Mouse (Mus musculus) stomach, embryonic 16.5 days (tissue): ENCODE results near the gene Slc27a4. TPM values are rescaled to one million over a fixed set of nuclear protein-coding genes. Genes with fewer than 3 reads are reported as not detected.

Source experiments
- ATAC-seq: fragments of 200-750 bp; cut with Nextera tagmentation; 2 replicates; pipeline ENCODE4 v1.8.0; 2017; ENCODE audit warnings: moderate number of reproducible peaks, moderate TSS enrichment; ENCODE audit not compliant: insufficient read depth, low FRiP score
- H3K27ac ChIP-seq: fragments of 300-500 bp; sonication (generic); 2 replicates; pipeline ENCODE4 v1.5.1; 2014; ENCODE audit warnings: low read length
- H3K27me3 ChIP-seq: fragments of 300-500 bp; sonication (generic); 2 replicates; pipeline ENCODE4 v1.6.1; 2014; ENCODE audit warnings: low read length, control low read depth, mixed read lengths; ENCODE audit not compliant: control insufficient read depth, insufficient read depth
- H3K36me3 ChIP-seq: fragments of 300-500 bp; sonication (generic); 2 replicates; pipeline ENCODE4 v1.6.1; 2014; ENCODE audit warnings: low read length; ENCODE audit not compliant: control insufficient read depth, insufficient read depth
- H3K4me1 ChIP-seq: fragments of 300-500 bp; sonication (generic); 2 replicates; pipeline ENCODE4 v1.6.1; 2014; ENCODE audit warnings: low read length, control low read depth, mixed read lengths; ENCODE audit not compliant: control insufficient read depth, insufficient read depth
- H3K4me2 ChIP-seq: fragments of 300-500 bp; sonication (generic); 2 replicates; pipeline ENCODE4 v1.6.1; 2014; ENCODE audit warnings: low read depth, low read length, mixed read lengths
- H3K4me3 ChIP-seq: fragments of 300-500 bp; sonication (generic); replicated peaks from 2 replicates; pipeline ENCODE4 v1.5.1; 2014; ENCODE audit warnings: mild to moderate bottlenecking, low read length
- H3K9ac ChIP-seq: fragments of 300-500 bp; sonication (generic); 2 replicates; pipeline ENCODE4 v1.6.1; 2014; ENCODE audit warnings: low read length
- H3K9me3 ChIP-seq: fragments of 300-500 bp; sonication (generic); replicated peaks from 2 replicates; pipeline ENCODE4 v1.6.1; 2016; ENCODE audit warnings: low read length, control low read depth; ENCODE audit not compliant: control insufficient read depth
- WGBS: fragments of 180-500 bp; shearing (Covaris S2); extraction: QIAGEN DNeasy Blood & Tissue Kit; methylation state at CpG from one replicate; pipeline ENCODE4 v1.1.7; 2014; 5-methylcytosine and 5-hydroxymethylcytosine counted together
- polyA plus RNA-seq: library from polyadenylated mRNA; unstranded; fragments of >200 nt; fragmentation: Nextera tagmentation; extraction: Ambion mirVana; gene quantifications from 2 replicates; pipeline ENCODE4 v1.2.1, GENCODE M21; 2015

Slc27a4 gene
- polyA plus RNA-seq, 1 experiment from 2014 or later, result 22.0 TPM

- no peak overlapping the region; the same call in 1 of the 2 replicates for H3K4me2 ChIP-seq
- ATAC-seq, result peak; percentile 61; the same call in 1 of the 2 replicates
- no peaks in the 10 kb centered on the region for H3K27me3 ChIP-seq
- H3K9ac ChIP-seq, result no peak overlapping the region; the same call in 1 of the 2 replicates
- peak overlapping the region; percentile 36 for H3K27ac ChIP-seq
- no peaks in the 10 kb centered on the region for H3K9me3 ChIP-seq
- 28% methylated on average over 8 of the region's 8 CpGs for WGBS
- H3K4me1 ChIP-seq, result peaks cover 14% of the 10 kb centered on the region; the same call in 1 of the 2 replicates
- H3K4me3 ChIP-seq, result peak overlapping the region; percentile 23; the same call in 1 of the 2 replicates
- H3K36me3 ChIP-seq, result 0 out of 2 replicates have a peak, but pooled peaks cover 6% of the 10 kb centered on the region
Observed at GRCm38 (mm10) chr2:29817426-29818232, 15.2 kb downstream of the Slc27a4 start.

GRCm38 (mm10) chr2:29819363-29819762, 16.9 kb downstream of the Slc27a4 start:
- H3K4me3 ChIP-seq, result no peak overlapping the region
- no peaks in the 10 kb centered on the region for H3K27me3 ChIP-seq
- H3K9me3 ChIP-seq, result no peaks in the 10 kb centered on the region
- no peaks in the 10 kb centered on the region for H3K36me3 ChIP-seq
- peaks cover 14% of the 10 kb centered on the region; the same call in 1 of the 2 replicates for H3K4me1 ChIP-seq
- WGBS, result 18% methylated on average over 2 of the region's 2 CpGs
- H3K9ac ChIP-seq, result no peak overlapping the region; the same call in 1 of the 2 replicates
- ATAC-seq, result no peak
- H3K27ac ChIP-seq, result peak overlapping the region; percentile 95
- H3K4me2 ChIP-seq, result peak overlapping the region; percentile 82; the same call in 1 of the 2 replicates

GRCm38 (mm10) chr2:29820025-29820817, 17.8 kb downstream of the Slc27a4 start, which contains the start of gene Urm1:
Urm1 (plus strand) TSS chr2:29820075.
- peak within 1 kb of the TSS; percentile 78 for H3K9ac ChIP-seq
- H3K27me3 ChIP-seq, result no peaks in the 10 kb centered on the region
- under 1% methylated on average over 35 of the region's 35 CpGs for WGBS
- peak within 1 kb of the TSS; percentile 82 for H3K4me2 ChIP-seq
- peaks cover 14% of the 10 kb centered on the region; the same call in 1 of the 2 replicates for H3K4me1 ChIP-seq
- peak; percentile 82 for ATAC-seq
- H3K4me3 ChIP-seq, result peak within 1 kb of the TSS; percentile 52
- H3K27ac ChIP-seq, result peak within 1 kb of the TSS; percentile 95
- H3K36me3 ChIP-seq, result no peaks in the 10 kb centered on the region
- no peaks in the 10 kb centered on the region for H3K9me3 ChIP-seq

GRCm38 (mm10) chr2:29826318-29826925, 24.0 kb downstream of the Slc27a4 start:
- Histone ChIP-seq H3K27ac (peak overlapping the region; percentile 97), H3K27me3 (no peaks in the 10 kb centered on the region), H3K36me3 (no peaks in the 10 kb centered on the region), H3K4me1 (peaks cover 12% of the 10 kb centered on the region), H3K9ac (peak overlapping the region; percentile 82), H3K4me3 (peak overlapping the region; percentile 98), H3K9me3 (no peaks in the 10 kb centered on the region), H3K4me2 (peak overlapping the region; percentile 66)
- 8% methylated on average over 11 of the region's 11 CpGs for WGBS
- no peak for ATAC-seq

- Histone ChIP-seq H3K9me3 (no peaks in the 10 kb centered on the region), H3K4me2 (peak overlapping the region; percentile 89), H3K27me3 (no peaks in the 10 kb centered on the region), H3K36me3 (no peaks in the 10 kb centered on the region), H3K27ac (peak overlapping the region; percentile 97), H3K4me3 (peak overlapping the region; percentile 98), H3K9ac (peak overlapping the region; percentile 86), H3K4me1 (peaks cover 12% of the 10 kb centered on the region)
- under 1% methylated on average over 48 of the region's 48 CpGs for WGBS
- peak; percentile 98 for ATAC-seq
Observed at GRCm38 (mm10) chr2:29826926-29827708, 24.7 kb downstream of the Slc27a4 start.

GRCm38 (mm10) chr2:29827709-29828024, 25.2 kb downstream of the Slc27a4 start:
- no peaks in the 10 kb centered on the region for H3K36me3 ChIP-seq
- peak overlapping the region; percentile 86 for H3K9ac ChIP-seq
- H3K4me2 ChIP-seq, result peak overlapping the region; percentile 89
- peak overlapping the region; percentile 98 for H3K4me3 ChIP-seq
- no peaks in the 10 kb centered on the region for H3K9me3 ChIP-seq
- peaks cover 12% of the 10 kb centered on the region for H3K4me1 ChIP-seq
- H3K27ac ChIP-seq, result peak overlapping the region; percentile 24; the same call in 1 of the 2 replicates
- no peak for ATAC-seq
- H3K27me3 ChIP-seq, result no peaks in the 10 kb centered on the region
- WGBS, result 3% methylated on average over 12 of the region's 12 CpGs

GRCm38 (mm10) chr2:29831106-29831505, 28.7 kb downstream of the Slc27a4 start:
- H3K9ac ChIP-seq, result no peak overlapping the region
- WGBS, result 84% methylated on average over 4 of the region's 4 CpGs
- no peak for ATAC-seq
- H3K9me3 ChIP-seq, result no peaks in the 10 kb centered on the region
- H3K27ac ChIP-seq, result no peak overlapping the region
- peaks cover 11% of the 10 kb centered on the region for H3K4me1 ChIP-seq
- no peaks in the 10 kb centered on the region for H3K27me3 ChIP-seq
- no peaks in the 10 kb centered on the region for H3K36me3 ChIP-seq
- no peak overlapping the region for H3K4me2 ChIP-seq
- H3K4me3 ChIP-seq, result no peak overlapping the region

- WGBS, result 92% methylated on average over 5 of the region's 5 CpGs
- Histone ChIP-seq H3K36me3 (no peaks in the 10 kb centered on the region), H3K27me3 (no peaks in the 10 kb centered on the region)
Observed at GRCm38 (mm10) chr2:29833796-29834195, 31.4 kb downstream of the Slc27a4 start.

More at GRCm38 (mm10) chr2:29833796-29834195, 31.4 kb downstream of the Slc27a4 start:
- no peaks in the 10 kb centered on the region for H3K9me3 ChIP-seq
- H3K4me2 ChIP-seq, result no peak overlapping the region
- no peaks in the 10 kb centered on the region for H3K4me1 ChIP-seq
- H3K27ac ChIP-seq, result no peak overlapping the region
- H3K9ac ChIP-seq, result no peak overlapping the region
- no peak for ATAC-seq
- H3K4me3 ChIP-seq, result no peak overlapping the region
